Mouse (Mus musculus) C2C12 (cell line): ENCODE data around the gene Mybph.

Experiments used
- CTCF ChIP-seq: IDR thresholded peaks from one replicate; pipeline ENCODE4 v1.5.1; 2011; ENCODE audit not compliant: control insufficient read depth, insufficient read depth, insufficient read length
- FOSL1 ChIP-seq: IDR thresholded peaks from one replicate; pipeline ENCODE4 v1.8.0; 2011; ENCODE audit warnings: mild to moderate bottlenecking, low read length; ENCODE audit not compliant: poor library complexity, insufficient read depth, severe bottlenecking

GRCm38 (mm10) chr1:134166547-134166946, 26.7 kb upstream of the Mybph start:
- TF ChIP-seq FOSL1, result no peak
- no peak for TF ChIP-seq CTCF
